Mouse (Mus musculus): ENCODE measurements around the gene Nim1k.

DNA sequence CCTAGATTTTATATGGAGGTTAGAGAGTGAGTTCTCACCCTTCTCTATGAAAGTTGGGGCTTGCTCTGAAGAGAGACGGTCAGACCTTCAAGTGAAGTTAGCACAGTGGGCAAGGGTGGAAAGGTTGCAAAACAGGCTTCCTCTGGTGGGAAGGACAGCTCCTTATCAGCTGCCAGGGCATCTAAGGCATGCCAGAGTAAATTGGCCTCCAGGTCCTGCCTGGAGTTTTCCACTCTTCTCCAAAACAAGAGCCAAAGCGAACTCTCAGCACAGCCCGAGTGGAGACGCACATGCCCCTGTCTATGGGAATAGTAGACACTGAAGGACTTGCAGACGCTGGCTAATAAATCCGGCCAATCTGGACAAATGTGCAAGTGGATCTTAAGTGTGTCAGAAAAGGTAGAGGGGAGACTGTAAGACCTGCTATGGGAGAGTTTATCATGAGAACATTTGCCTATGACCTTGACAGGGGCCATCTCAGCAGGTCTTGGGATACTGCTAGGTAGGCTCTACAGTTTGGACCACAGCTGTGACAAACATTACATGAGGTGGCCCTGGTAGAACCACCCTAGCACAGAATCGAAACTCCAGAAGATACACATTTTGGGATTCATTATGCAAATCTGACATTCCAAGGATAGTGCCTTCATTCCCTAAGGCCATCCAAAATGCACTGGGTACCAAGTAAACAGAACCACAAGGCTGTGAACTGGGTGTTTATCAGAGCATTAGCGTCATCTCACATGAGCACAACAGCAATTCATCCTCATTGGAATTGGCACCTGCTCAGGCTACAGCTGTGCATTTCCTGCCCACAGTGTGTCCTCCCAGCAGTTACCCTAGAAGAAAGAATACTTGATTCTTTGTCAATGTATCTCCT lies 46.1 kb downstream of the Nim1k start:
- no peak for TF ChIP-seq CTCF (IDR thresholded peaks at IDR 0.05; ENCODE audit: borderline replicate concordance, extremely low read depth, insufficient read depth, insufficient read length)
- TF ChIP-seq POLR2A (IDR thresholded peaks at IDR 0.05; ENCODE audit: borderline replicate concordance, extremely low read depth, insufficient read depth, insufficient read length, poor library complexity, severe bottlenecking), result no peak

Data from brain, embryonic 14.5 days (tissue).